Mouse (Mus musculus): ENCODE results near the gene Btbd7.

The Btbd7 gene

GRCm38 (mm10) chr12:102878031-102878823 lies at the start of gene Btbd7:
Btbd7 (minus strand) TSS chr12:102878471.
- DNase-seq: peak; percentile 96

DNA sequence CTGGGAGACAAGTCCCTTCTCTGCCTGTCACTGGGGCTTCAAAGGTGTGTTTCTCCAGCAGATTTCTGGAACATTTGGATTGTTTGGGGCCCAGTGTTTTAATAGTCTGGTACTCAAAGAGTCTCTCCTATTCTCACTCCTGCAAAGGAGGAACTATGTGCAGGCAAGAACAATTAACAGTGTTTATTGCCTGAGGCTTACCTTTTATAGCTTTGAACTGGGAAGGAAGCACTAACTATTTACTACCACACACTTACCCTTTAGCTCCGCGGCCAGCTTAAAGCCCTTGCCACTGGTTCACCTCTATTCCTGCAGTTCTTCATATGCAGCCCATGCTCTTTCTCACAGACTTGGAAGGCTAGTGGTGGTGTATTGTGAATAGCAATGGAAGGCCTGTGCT lies 37.8 kb upstream of the Btbd7 start:
- DNase-seq: no peak

- DNase-seq: peak; percentile 88
Measured at GRCm38 (mm10) chr12:102908191-102908590, 29.9 kb upstream of the Btbd7 start.

GRCm38 (mm10) chr12:102899091-102899490 lies 20.8 kb upstream of the Btbd7 start, which contains the start of gene Cox8c:
Cox8c (plus strand) TSS chr12:102899316.
- no peak for DNase-seq

GRCm38 (mm10) chr12:102888568-102888967 lies 10.3 kb upstream of the Btbd7 start:
- no peak for DNase-seq

GRCm38 (mm10) chr12:102887366-102887765 lies 9.1 kb upstream of the Btbd7 start:
- no peak for DNase-seq

GRCm38 (mm10) chr12:102885735-102886134 lies 7.5 kb upstream of the Btbd7 start:
- peak; percentile 26 for DNase-seq

GRCm38 (mm10) chr12:102878901-102879300 lies 630 bp upstream of the Btbd7 start:
- no peak for DNase-seq

DNA sequence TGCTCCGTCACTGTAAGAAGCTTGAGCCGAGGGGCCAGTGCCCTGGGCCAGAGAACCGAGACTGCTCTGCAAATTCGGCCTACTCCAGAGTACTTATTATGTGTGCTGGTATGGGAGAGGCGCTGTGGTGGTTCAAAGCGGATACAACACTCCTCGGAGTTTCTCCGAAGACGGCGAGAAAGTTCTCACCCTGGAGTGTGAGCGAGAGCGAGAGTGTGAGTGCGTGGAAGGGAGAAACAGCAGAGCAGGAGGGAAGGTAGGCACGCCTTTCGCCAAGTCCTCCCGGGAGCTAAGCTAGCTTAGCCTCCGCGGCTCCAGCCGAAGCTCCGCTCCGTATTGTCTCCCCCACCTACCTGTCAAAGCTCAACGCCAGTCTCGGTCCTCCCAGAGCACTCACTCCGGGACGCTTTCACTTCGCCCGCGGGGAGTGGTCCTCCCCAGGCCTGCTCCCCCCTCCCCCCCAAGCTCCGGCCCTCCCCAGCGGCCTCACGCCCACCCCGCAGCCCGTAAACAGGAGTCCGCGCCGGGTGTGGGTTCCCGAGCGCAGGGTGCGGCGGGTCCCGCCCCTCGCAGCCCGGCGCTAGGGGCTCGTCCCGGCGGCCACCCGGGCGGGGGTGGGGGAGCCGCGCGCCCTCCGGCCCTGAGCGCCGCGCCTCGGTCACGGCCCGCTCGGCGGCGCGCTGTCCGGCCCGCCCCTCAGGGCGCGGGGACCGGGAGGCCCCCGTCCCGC lies 805 bp downstream of the Btbd7 start:
- DNase-seq: peak; percentile 41

DNA sequence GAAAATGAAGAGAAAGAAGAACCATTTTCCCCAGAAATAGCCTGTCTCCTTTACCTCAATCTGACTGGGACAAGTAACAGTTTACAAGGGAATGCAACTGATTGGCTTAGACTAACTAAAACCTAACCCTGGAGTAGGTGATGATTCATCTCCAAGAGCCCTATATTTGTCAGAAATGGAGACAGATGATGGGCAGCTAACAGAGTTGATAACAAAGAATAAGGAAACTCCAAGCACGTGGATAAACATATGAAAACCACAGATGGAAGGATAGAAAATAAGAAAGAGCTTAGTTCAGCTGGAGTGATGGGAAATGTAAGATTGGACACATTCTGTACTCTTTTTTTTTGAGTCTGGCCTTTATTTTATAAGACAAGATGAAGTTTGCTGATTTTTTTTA lies 7.7 kb downstream of the Btbd7 start:
- no peak for DNase-seq

DNA sequence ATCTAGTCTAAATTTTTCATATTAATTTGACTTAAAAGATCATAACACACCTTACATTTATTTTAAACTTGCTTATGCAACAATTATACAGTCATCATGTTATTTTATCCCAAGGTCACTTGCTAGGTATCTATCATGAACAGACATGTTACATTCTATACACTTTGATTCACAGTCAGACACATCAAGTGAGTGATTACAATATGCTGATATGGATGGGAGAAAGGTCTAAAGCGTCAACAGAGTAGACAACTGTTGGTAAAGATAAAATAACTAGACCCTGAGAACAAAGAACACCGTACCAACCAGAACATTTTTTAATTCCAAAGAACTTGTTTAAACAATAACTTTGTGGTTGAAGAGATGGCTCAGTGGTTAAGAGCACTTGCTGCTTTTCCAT lies 8.5 kb downstream of the Btbd7 start:
- no peak for DNase-seq

GRCm38 (mm10) chr12:102860806-102861205 lies 17.5 kb downstream of the Btbd7 start:
- DNase-seq: no peak

GRCm38 (mm10) chr12:102838271-102838670 lies 40.0 kb downstream of the Btbd7 start:
- no peak for DNase-seq

DNA sequence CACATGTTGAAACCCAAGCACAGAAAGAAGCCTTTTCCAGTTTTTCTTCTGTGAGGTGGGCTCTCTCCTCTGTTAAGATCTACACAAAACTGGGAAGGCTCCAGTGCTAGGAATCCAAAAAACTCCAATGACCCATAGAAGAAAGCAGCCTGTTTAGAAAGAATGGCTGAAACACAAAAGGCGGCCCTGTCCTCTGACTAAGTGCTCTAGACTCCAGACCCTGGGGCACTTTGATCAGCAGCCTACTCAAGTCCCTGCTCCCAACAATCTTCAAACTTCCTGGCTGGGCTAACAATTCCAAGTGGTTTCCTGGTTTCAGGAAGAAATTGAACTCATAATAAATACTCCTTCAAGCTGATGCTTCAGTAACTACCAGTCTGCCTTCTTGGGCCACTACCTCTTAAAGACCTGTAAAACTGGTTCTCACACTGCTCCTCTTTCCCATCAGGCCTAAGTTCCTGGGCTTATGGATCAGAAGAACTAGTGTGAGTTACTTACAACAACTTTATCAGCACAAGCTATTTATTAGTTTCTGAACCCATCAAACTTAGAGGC lies 45.4 kb downstream of the Btbd7 start:
- DNase-seq: no peak

DNA sequence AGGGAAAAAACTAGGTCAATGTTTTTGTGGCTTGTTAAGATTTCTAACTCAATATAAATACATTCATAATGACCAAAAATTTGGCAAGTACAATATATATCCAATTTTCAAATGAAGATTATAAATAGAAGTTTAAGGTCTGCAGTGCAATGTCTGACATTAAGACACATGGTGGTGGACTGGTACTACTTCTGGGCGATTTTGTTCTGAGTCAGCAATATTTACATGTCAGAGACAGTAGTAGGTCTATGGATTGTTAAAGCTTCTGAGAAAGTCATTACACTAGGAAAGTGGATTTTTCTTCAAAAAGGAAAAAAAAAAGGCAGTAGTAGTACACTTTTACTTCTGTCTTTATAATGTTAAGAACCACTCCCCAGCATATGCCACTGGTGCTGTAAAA lies 46.4 kb downstream of the Btbd7 start:
- no peak for DNase-seq

DNA sequence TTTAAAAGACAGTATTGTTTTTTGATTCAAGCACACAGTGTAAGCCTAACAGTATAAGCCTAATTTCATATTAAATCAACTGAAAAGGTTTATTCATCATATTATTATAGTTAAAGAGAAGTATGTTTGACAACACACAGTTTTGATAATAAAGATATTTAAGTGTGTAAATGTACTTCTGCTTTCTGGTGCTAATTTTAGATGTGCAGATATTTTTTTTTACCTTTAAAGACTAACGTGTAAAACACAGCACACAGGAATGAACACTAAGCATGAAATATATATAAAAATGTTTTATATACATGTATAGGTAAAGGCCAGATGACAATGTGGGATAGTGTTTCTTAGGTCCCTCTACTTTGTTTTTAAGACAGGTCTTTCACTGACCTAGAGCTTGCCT lies 51.2 kb downstream of the Btbd7 start:
- DNase-seq: no peak

DNA sequence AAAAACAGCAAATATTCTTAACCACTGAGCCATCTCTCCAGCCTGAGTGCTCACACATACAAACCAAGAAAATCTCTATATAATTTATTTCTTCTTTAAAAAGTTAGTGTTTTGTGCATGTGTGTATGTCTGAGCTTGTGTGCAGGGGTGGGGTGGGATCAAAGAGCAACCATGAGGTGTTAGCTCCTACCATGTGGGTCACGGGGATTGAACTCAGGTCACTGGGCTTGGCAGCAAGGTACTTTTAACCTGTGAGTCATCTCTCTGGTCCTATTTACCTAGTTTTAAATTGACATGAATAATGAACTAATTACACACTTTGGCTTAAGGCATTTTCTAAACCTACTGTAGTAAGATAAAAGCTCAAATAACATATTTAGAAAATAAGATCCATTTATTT lies 51.9 kb downstream of the Btbd7 start:
- DNase-seq: no peak

DNA sequence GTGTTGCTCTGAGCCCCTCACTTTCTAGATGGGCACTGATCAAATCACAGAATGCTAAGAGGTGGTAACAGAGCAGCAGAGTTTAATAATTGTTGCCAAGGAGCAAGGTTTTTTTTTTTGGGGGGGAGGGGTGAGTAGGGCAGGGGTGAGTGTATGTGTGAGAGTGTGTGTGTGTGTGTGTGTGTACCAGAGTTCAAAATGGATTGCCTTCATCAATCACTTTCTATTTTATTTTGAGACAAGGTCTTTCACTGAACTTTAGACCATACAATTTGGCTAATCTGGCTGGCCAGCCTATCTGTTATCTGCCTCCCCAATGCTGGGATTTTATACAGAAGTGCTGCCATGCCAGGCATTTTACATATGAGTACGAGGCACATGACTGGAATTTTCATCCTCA lies 63.4 kb downstream of the Btbd7 start:
- DNase-seq: no peak

DNA sequence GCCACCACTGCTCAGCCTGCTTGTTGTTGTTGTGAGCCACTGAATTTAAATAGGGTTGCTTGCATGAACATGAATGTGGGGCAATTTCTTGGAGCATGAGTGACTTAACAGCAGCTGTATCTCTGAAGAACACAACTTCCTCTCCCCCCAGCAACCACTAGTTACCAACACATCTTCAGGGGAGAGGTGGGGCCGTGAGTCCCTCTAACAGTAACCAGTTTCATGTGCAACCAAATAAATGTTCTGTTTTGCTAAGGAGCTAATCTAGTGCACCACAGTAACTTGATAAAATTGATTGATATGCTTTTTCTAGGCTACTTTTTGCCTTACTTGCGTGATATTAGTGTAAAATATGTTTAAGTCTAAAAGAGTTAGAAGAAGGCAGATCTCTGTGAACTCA lies 78.7 kb downstream of the Btbd7 start:
- no peak for DNase-seq

GRCm38 (mm10) chr12:102787927-102788326 lies 90.3 kb downstream of the Btbd7 start:
- DNase-seq: no peak

GRCm38 (mm10) chr12:102785593-102785985 lies 92.7 kb downstream of the Btbd7 start:
- no peak for DNase-seq

DNA sequence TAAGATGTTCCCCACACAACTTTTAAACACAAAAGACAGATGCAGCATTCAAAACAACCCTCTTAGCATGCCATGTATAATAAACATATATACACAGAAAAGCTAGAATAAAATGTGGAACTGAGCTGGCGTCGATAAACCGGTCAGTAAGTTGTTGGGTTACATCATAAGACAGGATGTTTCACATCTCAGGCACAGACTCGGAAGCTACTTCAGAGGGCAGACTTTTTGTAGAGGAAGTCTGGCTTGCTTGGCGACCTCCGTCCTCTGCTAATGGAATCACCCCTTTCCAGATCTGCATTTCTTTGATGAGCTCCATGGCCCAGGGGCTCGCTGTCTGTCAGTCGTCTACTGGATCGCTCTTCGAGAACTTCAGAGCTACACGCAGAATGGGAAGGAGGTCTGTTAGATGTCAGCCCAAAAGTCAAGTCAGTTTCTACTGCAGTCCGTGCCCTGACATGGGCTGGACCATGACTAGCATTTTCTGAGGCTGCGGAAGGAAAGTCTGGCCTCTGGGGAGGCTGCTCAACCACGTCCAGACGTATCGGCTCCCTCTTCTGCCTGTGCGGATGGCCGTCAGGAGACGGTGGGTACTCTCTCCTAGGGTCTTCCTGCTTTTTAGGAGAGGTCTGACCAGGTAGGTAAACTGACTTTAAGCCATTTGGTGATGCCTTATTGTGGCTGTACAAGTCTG lies 93.2 kb downstream of the Btbd7 start:
- DNase-seq: no peak

GRCm38 (mm10) chr12:102782841-102783240 lies 95.4 kb downstream of the Btbd7 start:
- DNase-seq: no peak
